Mouse (Mus musculus) forebrain, postnatal 0 days (tissue): Measurements from ENCODE around the gene Myo10. TPM values are rescaled to one million over a fixed set of nuclear protein-coding genes. Genes with fewer than 3 reads are reported as not detected.
"Not testable (repeated sequence)": the region's sequence is repeated elsewhere in the genome, so short reads cannot be mapped to it uniquely, and the experiment has no call there.

Source experiments
- ATAC-seq: fragments of 200-750 bp; cut with Nextera tagmentation; 2 replicates; pipeline ENCODE4 v1.8.0; 2017; ENCODE audit warnings: mild to moderate bottlenecking, moderate library complexity
- DNase-seq: peaks from one replicate; pipeline ENCODE4 v3.0.0-alpha.2; 2015
- H3K27ac ChIP-seq: fragments of 300-500 bp; sonication (generic); 2 replicates; pipeline ENCODE4 v1.5.1; 2014; ENCODE audit warnings: low read depth, mild to moderate bottlenecking, antibody characterized with exemption, low read length, moderate library complexity, mixed read lengths
- H3K27me3 ChIP-seq: fragments of 300-500 bp; sonication (generic); 2 replicates; pipeline ENCODE4 v1.6.1; 2014; ENCODE audit warnings: mild to moderate bottlenecking, low read length, mixed read lengths; ENCODE audit not compliant: insufficient read depth
- H3K36me3 ChIP-seq: fragments of 300-500 bp; sonication (generic); 2 replicates; pipeline ENCODE4 v1.6.1; 2014; ENCODE audit warnings: mild to moderate bottlenecking, moderate library complexity; ENCODE audit not compliant: insufficient read depth
- H3K4me1 ChIP-seq: fragments of 300-500 bp; sonication (generic); 2 replicates; pipeline ENCODE4 v1.6.1; 2014; ENCODE audit warnings: antibody characterized with exemption; ENCODE audit not compliant: insufficient read depth
- H3K4me2 ChIP-seq: fragments of 300-500 bp; sonication (generic); 2 replicates; pipeline ENCODE4 v1.6.1; 2014; ENCODE audit warnings: low read depth, mild to moderate bottlenecking, moderate library complexity
- H3K4me3 ChIP-seq: fragments of 300-500 bp; sonication (generic); 2 replicates; pipeline ENCODE4 v1.5.1; 2014; ENCODE audit warnings: low read depth, low read length, mixed read lengths
- H3K9ac ChIP-seq: fragments of 300-500 bp; sonication (generic); 2 replicates; pipeline ENCODE4 v1.6.1; 2014; ENCODE audit warnings: mild to moderate bottlenecking
- H3K9me3 ChIP-seq: fragments of 300-500 bp; sonication (generic); 2 replicates; pipeline ENCODE4 v1.6.1; 2016; ENCODE audit warnings: low read length
- CTCF ChIP-seq: sonication (generic); IDR thresholded peaks from 2 replicates; pipeline ENCODE4 v1.5.1; 2016; ENCODE audit warnings: antibody characterized with exemption, control low read depth, low read depth
- WGBS: fragments of 180-500 bp; shearing (Covaris S2); extraction: QIAGEN DNeasy Blood & Tissue Kit; methylation state at CpG from one replicate; pipeline ENCODE4 v1.1.7; 2014; 5-methylcytosine and 5-hydroxymethylcytosine counted together
- polyA plus RNA-seq: library from polyadenylated mRNA; unstranded; fragments of >200 nt; fragmentation: Nextera tagmentation; extraction: Ambion mirVana; gene quantifications from 2 replicates; pipeline ENCODE4 v1.2.1, GENCODE M21; 2015
- total RNA-seq: library from RNA; depleted of rRNA; stranded (reverse); fragments of >200 nt; gene quantifications from 2 replicates; pipeline ENCODE4 v1.2.3, GENCODE M21; 2014

Gene Myo10
- total and polyA plus RNA-seq, 2 experiments from 2014 or later, result 22.3 to 24.2 TPM

- H3K27me3 ChIP-seq, result no peaks in the 10 kb centered on the region
- H3K4me1 ChIP-seq, result no peaks in the 10 kb centered on the region
- no peak for TF ChIP-seq CTCF
- no peak overlapping the region for H3K4me2 ChIP-seq
- H3K9me3 ChIP-seq, result no peaks in the 10 kb centered on the region
- H3K36me3 ChIP-seq, result no peaks in the 10 kb centered on the region
- DNase-seq (no peak), ATAC-seq (no peak)
- 59% methylated on average over 4 of the region's 4 CpGs for WGBS
- H3K9ac ChIP-seq, result no peak overlapping the region
- H3K4me3 ChIP-seq, result no peak overlapping the region
- no peak overlapping the region for H3K27ac ChIP-seq
These were observed 90.6 kb downstream of the Myo10 start for GRCm38 (mm10) chr15:25712877-25713276.

- Histone ChIP-seq H3K4me2 (peak overlapping the region; percentile 66), H3K27me3 (no peaks in the 10 kb centered on the region), H3K4me3 (peak overlapping the region; percentile 36), H3K4me1 (no peaks in the 10 kb centered on the region), H3K9me3 (no peaks in the 10 kb centered on the region), H3K36me3 (no peaks in the 10 kb centered on the region), H3K27ac (0 out of 2 replicates have a peak overlapping the region, but pooled peaks have one; percentile 5), H3K9ac (peak overlapping the region; percentile 44)
- DNase-seq (peak; percentile 62), ATAC-seq (peak; percentile 67)
- whole genome bisulfite sequencing, result 36% methylated on average over 38 of the region's 38 CpGs
- TF ChIP-seq CTCF, result peak; percentile 10; the same call in 1 of the 2 replicates
These were observed 91.4 kb downstream of the Myo10 start for GRCm38 (mm10) chr15:25713587-25714361.

DNA sequence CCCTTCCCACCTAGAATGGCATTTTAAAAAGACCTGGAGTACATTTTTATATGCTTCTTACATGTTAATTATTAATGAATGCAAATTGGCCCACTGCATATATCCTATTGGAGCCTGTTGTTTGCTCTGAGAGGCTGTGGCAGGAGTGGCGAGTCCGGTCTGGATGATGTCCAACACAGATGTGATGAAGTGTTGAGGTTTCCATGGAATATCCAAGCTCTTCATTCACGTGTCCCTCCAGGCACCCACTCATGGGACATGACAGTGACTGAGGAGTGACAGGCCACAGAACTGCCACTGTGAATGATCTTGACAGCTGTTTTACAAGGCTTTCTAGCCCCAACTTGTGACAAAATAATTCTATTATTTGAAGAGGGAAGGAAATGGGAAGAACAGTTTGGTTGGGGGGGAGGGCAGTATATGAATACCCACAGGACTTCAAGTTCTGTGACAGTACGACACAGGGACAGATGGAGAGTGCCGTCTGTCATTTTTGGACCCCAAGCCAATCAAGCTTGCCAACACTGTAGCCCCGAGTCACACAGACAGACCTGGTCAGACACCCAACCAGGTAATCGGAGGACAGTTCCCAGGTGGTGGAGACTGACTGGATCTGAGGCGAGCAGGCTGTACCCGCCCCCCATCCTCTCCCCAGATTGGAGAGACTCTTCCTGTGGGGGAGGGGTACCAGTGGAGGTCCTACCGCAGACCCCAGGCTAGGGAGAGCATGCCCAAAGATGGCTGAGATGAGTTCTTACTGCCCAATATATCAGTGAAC is 93.1 kb downstream of the Myo10 start:
- H3K4me2 ChIP-seq, result no peak overlapping the region
- no peak overlapping the region for H3K27ac ChIP-seq
- no peak for ATAC-seq

DNA sequence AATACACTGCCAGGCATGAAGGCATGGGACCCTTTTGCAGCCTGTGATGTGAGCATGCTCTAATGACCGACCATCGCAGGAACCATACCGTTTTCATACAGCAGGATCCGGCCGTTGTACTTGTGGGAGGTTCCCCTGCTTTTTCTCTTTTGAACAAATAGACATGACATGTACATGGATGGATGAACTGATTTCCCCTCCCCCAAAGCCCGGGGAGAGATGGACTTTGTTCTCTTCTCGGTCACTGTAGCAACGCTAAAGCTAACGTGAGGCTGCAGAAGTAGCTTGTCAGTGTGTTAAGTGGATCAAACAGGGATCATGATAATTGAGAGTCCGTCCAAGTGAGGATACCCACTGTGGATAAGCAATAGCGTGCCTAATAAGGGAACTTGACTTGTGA is 93.7 kb downstream of the Myo10 start:
- no peaks in the 10 kb centered on the region for H3K36me3 ChIP-seq
- TF ChIP-seq CTCF, result no peak
- H3K4me3 ChIP-seq, result no peak overlapping the region
- H3K9ac ChIP-seq, result no peak overlapping the region
- ATAC-seq, result no peak
- 64% methylated on average over 11 of the region's 11 CpGs for whole genome bisulfite sequencing
- no peaks in the 10 kb centered on the region for H3K27me3 ChIP-seq
- H3K4me1 ChIP-seq, result no peaks in the 10 kb centered on the region
- H3K27ac ChIP-seq, result no peak overlapping the region
- H3K4me2 ChIP-seq, result no peak overlapping the region
- no peaks in the 10 kb centered on the region for H3K9me3 ChIP-seq
- no peak for DNase-seq

More for the DNA sequence above, 93.1 kb downstream of the Myo10 start:
- Histone ChIP-seq H3K4me3 (no peak overlapping the region), H3K27me3 (no peaks in the 10 kb centered on the region), H3K9ac (no peak overlapping the region), H3K9me3 (no peaks in the 10 kb centered on the region), H3K36me3 (no peaks in the 10 kb centered on the region), H3K4me1 (no peaks in the 10 kb centered on the region)
- 54% methylated on average over 10 of the region's 10 CpGs for WGBS
- no peak for DNase-seq
- no peak for TF ChIP-seq CTCF

- 18% methylated on average over 3 of the region's 3 CpGs for WGBS
- H3K4me1 ChIP-seq, result no peaks in the 10 kb centered on the region; the same call in 1 of the 2 replicates
- H3K9me3 ChIP-seq, result no peaks in the 10 kb centered on the region
- H3K27ac ChIP-seq, result no peak overlapping the region
- no peak overlapping the region for H3K9ac ChIP-seq
- TF ChIP-seq CTCF, result peak; percentile 93
- H3K4me3 ChIP-seq, result no peak overlapping the region
- H3K27me3 ChIP-seq, result no peaks in the 10 kb centered on the region
- no peak overlapping the region for H3K4me2 ChIP-seq
- H3K36me3 ChIP-seq, result no peaks in the 10 kb centered on the region
- ATAC-seq, result peak; percentile 49
- DNase-seq, result peak; percentile 94
These were observed 94.7 kb downstream of the Myo10 start for GRCm38 (mm10) chr15:25717006-25717405.

DNA sequence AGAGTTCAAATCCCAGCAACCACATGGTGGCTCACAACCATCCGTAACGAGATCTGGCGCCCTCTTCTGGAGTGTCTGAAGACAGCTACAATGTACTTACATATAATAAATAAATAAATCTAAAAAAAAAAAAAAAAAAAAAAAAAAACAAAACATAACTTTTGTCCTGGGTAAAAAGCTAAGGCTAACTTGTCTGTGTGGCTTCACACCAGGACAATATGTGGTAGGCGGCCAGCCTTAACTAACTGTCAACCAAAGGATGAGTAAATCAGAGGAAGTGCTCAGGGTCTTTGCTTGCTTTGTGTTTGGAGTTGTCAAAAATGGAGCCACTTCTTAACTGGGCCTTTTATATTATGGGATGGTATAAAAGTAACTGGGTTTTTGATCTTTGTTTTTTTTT is 95.8 kb downstream of the Myo10 start:
- not testable (repeated sequence) for H3K27me3 ChIP-seq, H3K9me3 ChIP-seq, H3K4me1 ChIP-seq, H3K4me2 ChIP-seq, ATAC-seq, H3K27ac ChIP-seq, H3K4me3 ChIP-seq, H3K36me3 ChIP-seq, H3K9ac ChIP-seq, DNase-seq
- WGBS, result 98% methylated on average over 1 of the region's 4 CpGs

DNA sequence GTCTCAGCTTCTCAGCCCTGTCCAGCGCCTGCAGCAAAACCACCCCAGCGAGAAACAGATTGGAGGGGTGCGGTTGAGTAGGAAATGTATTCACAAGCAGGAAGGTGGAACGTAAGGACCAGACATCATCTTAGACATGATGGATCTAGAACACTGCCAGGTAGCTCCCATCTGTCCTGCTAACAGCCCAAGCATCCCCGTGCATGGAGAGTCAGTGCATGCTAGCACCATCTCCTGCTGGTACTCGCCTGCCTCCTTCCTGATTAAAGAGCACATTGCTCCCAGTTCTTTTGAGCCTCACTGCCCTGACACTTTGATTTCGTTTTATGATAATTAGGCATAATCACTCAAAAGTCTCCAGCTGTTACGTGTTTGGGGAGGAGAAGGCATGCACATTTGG is 96.9 kb downstream of the Myo10 start:
- no peaks in the 10 kb centered on the region for H3K9me3 ChIP-seq
- no peaks in the 10 kb centered on the region for H3K36me3 ChIP-seq
- H3K27me3 ChIP-seq, result no peaks in the 10 kb centered on the region
- whole genome bisulfite sequencing, result 62% methylated on average over 8 of the region's 8 CpGs
- no peak overlapping the region for H3K4me2 ChIP-seq
- TF ChIP-seq CTCF, result no peak
- H3K4me3 ChIP-seq, result no peak overlapping the region
- DNase-seq (no peak), ATAC-seq (no peak)
- H3K27ac ChIP-seq, result no peak overlapping the region
- H3K9ac ChIP-seq, result no peak overlapping the region
- H3K4me1 ChIP-seq, result no peaks in the 10 kb centered on the region; the same call in 1 of the 2 replicates
